Mouse (Mus musculus) limb, embryonic 11.5 days (tissue): ENCODE data around the gene Tbc1d22a. TPM values are rescaled to one million over a fixed set of nuclear protein-coding genes. Genes with fewer than 3 reads are reported as not detected.

Source experiments
- ATAC-seq: fragments of 200-750 bp; cut with Nextera tagmentation; 2 replicates; pipeline ENCODE4 v1.8.0; 2017; ENCODE audit warnings: low read depth; ENCODE audit not compliant: insufficient number of reproducible peaks, low FRiP score, low TSS enrichment
- DNase-seq: peaks from one replicate; pipeline ENCODE4 v3.0.0-alpha.2; 2015; ENCODE audit warnings: low spot score
- H3K27ac ChIP-seq: fragments of 300-500 bp; sonication (generic); replicated peaks from 2 replicates; pipeline ENCODE4 v1.5.1; 2014; ENCODE audit warnings: low read depth, mild to moderate bottlenecking, low read length
- H3K27me3 ChIP-seq: fragments of 300-500 bp; sonication (generic); 2 replicates; pipeline ENCODE4 v1.6.1; 2014; ENCODE audit warnings: mild to moderate bottlenecking, low read length, mixed read lengths; ENCODE audit not compliant: control insufficient read depth, insufficient read depth
- H3K36me3 ChIP-seq: fragments of 300-500 bp; sonication (generic); 2 replicates; pipeline ENCODE4 v1.6.1; 2014; ENCODE audit warnings: mild to moderate bottlenecking, low read length, moderate library complexity, mixed read lengths; ENCODE audit not compliant: control insufficient read depth, insufficient read depth
- H3K4me1 ChIP-seq: fragments of 300-500 bp; sonication (generic); 2 replicates; pipeline ENCODE4 v1.6.1; 2014; ENCODE audit warnings: low read length, mixed read lengths; ENCODE audit not compliant: control insufficient read depth, insufficient read depth
- H3K4me2 ChIP-seq: fragments of 300-500 bp; sonication (generic); 2 replicates; pipeline ENCODE4 v1.6.1; 2014; ENCODE audit warnings: low read depth, mild to moderate bottlenecking, moderate library complexity; ENCODE audit not compliant: severe bottlenecking
- H3K4me3 ChIP-seq: fragments of 300-500 bp; sonication (generic); 2 replicates; pipeline ENCODE4 v1.5.1; 2014; ENCODE audit warnings: low read depth, low read length
- H3K9ac ChIP-seq: fragments of 300-500 bp; sonication (generic); 2 replicates; pipeline ENCODE4 v1.6.1; 2014; ENCODE audit warnings: mild to moderate bottlenecking, low read length
- H3K9me3 ChIP-seq: fragments of 300-500 bp; sonication (generic); 2 replicates; pipeline ENCODE4 v1.6.1; 2016; ENCODE audit warnings: low read length; ENCODE audit not compliant: control insufficient read depth
- WGBS: fragments of 180-500 bp; shearing (Covaris S2); extraction: QIAGEN DNeasy Blood & Tissue Kit; methylation state at CpG from one replicate; pipeline ENCODE4 v1.1.7; 2014; 5-methylcytosine and 5-hydroxymethylcytosine counted together
- polyA plus RNA-seq: library from polyadenylated mRNA; unstranded; fragments of >200 nt; fragmentation: Nextera tagmentation; extraction: Ambion mirVana; gene quantifications from 2 replicates; pipeline ENCODE4 v1.2.1, GENCODE M21; 2014

The Tbc1d22a gene
- polyA plus RNA-seq, 1 experiment from 2014 or later: 7.7 TPM

GRCm38 (mm10) chr15:86337726-86338125, 123.5 kb downstream of the Tbc1d22a start:
- 75% methylated on average over 10 of the region's 10 CpGs for WGBS
- Histone ChIP-seq H3K4me1 (peaks cover 14% of the 10 kb centered on the region), H3K4me2 (no peak overlapping the region), H3K27me3 (no peaks in the 10 kb centered on the region), H3K36me3 (no peaks in the 10 kb centered on the region), H3K27ac (no peak overlapping the region), H3K9ac (no peak overlapping the region), H3K4me3 (no peak overlapping the region), H3K9me3 (no peaks in the 10 kb centered on the region)
- ATAC-seq (no peak), DNase-seq (peak; percentile 43)

- no peak for DNase-seq
- Histone ChIP-seq H3K4me3 (no peak overlapping the region), H3K36me3 (no peaks in the 10 kb centered on the region), H3K27me3 (no peaks in the 10 kb centered on the region), H3K4me1 (peaks cover 27% of the 10 kb centered on the region), H3K27ac (no peak overlapping the region), H3K4me2 (no peak overlapping the region), H3K9me3 (no peaks in the 10 kb centered on the region), H3K9ac (no peak overlapping the region)
- 60% methylated on average over 2 of the region's 2 CpGs for WGBS
- ATAC-seq: no peak
Measured at GRCm38 (mm10) chr15:86339736-86340135, 125.5 kb downstream of the Tbc1d22a start.

GRCm38 (mm10) chr15:86340766-86341165, 126.5 kb downstream of the Tbc1d22a start:
- Histone ChIP-seq H3K27me3 (no peaks in the 10 kb centered on the region), H3K9ac (no peak overlapping the region), H3K9me3 (no peaks in the 10 kb centered on the region), H3K4me1 (peaks cover 27% of the 10 kb centered on the region), H3K36me3 (no peaks in the 10 kb centered on the region), H3K4me2 (no peak overlapping the region), H3K27ac (no peak overlapping the region), H3K4me3 (no peak overlapping the region)
- 54% methylated on average over 6 of the region's 6 CpGs for WGBS
- DNase-seq (no peak), ATAC-seq (no peak)

GRCm38 (mm10) chr15:86342637-86343375, 128.5 kb downstream of the Tbc1d22a start:
- no peak for ATAC-seq
- WGBS: 81% methylated on average over 8 of the region's 8 CpGs
- H3K4me1 ChIP-seq: peaks cover 31% of the 10 kb centered on the region

GRCm38 (mm10) chr15:86344906-86345331, 130.7 kb downstream of the Tbc1d22a start:
- H3K9me3 ChIP-seq: no peaks in the 10 kb centered on the region
- H3K27ac ChIP-seq: no peak overlapping the region
- H3K4me3 ChIP-seq: no peak overlapping the region
- H3K27me3 ChIP-seq: no peaks in the 10 kb centered on the region
- H3K4me2 ChIP-seq: no peak overlapping the region
- 36% methylated on average over 8 of the region's 8 CpGs for WGBS
- DNase-seq: no peak
- H3K4me1 ChIP-seq: peaks cover 26% of the 10 kb centered on the region
- ATAC-seq: peak; percentile 37; the same call in 1 of the 2 replicates
- H3K9ac ChIP-seq: no peak overlapping the region
- no peaks in the 10 kb centered on the region for H3K36me3 ChIP-seq

More at GRCm38 (mm10) chr15:86342637-86343375, 128.5 kb downstream of the Tbc1d22a start:
- Histone ChIP-seq H3K4me2 (no peak overlapping the region), H3K27me3 (no peaks in the 10 kb centered on the region), H3K36me3 (no peaks in the 10 kb centered on the region), H3K9me3 (no peaks in the 10 kb centered on the region), H3K4me3 (no peak overlapping the region), H3K27ac (no peak overlapping the region), H3K9ac (no peak overlapping the region)
- no peak for DNase-seq

- 59% methylated on average over 9 of the region's 9 CpGs for WGBS
- no peak for ATAC-seq
- H3K4me1 ChIP-seq: peaks cover 26% of the 10 kb centered on the region
- H3K27ac ChIP-seq: no peak overlapping the region
- H3K27me3 ChIP-seq: no peaks in the 10 kb centered on the region
- H3K4me2 ChIP-seq: no peak overlapping the region
- H3K9me3 ChIP-seq: no peaks in the 10 kb centered on the region
- no peak overlapping the region for H3K9ac ChIP-seq
- H3K4me3 ChIP-seq: no peak overlapping the region
- H3K36me3 ChIP-seq: no peaks in the 10 kb centered on the region
- no peak for DNase-seq
Measured at GRCm38 (mm10) chr15:86345907-86346306, 131.6 kb downstream of the Tbc1d22a start.

- Histone ChIP-seq H3K27me3 (no peaks in the 10 kb centered on the region), H3K36me3 (no peaks in the 10 kb centered on the region), H3K4me2 (no peak overlapping the region), H3K9ac (no peak overlapping the region), H3K4me3 (no peak overlapping the region), H3K4me1 (peaks cover 26% of the 10 kb centered on the region), H3K9me3 (no peaks in the 10 kb centered on the region), H3K27ac (no peak overlapping the region)
- no peak for ATAC-seq
- DNase-seq: no peak
- 66% methylated on average over 3 of the region's 3 CpGs for WGBS
Measured at GRCm38 (mm10) chr15:86346606-86347005, 132.3 kb downstream of the Tbc1d22a start.

- no peaks in the 10 kb centered on the region for H3K9me3 ChIP-seq
- H3K36me3 ChIP-seq: no peaks in the 10 kb centered on the region
- no peak overlapping the region for H3K4me2 ChIP-seq
- DNase-seq (no peak), ATAC-seq (no peak)
- no peak overlapping the region for H3K9ac ChIP-seq
- no peaks in the 10 kb centered on the region for H3K27me3 ChIP-seq
- 87% methylated on average over 2 of the region's 2 CpGs for WGBS
- H3K27ac ChIP-seq: no peak overlapping the region
- no peaks in the 10 kb centered on the region for H3K4me1 ChIP-seq
- no peak overlapping the region for H3K4me3 ChIP-seq
Measured at GRCm38 (mm10) chr15:86354932-86355331, 140.7 kb downstream of the Tbc1d22a start.

GRCm38 (mm10) chr15:86355857-86356256, 141.6 kb downstream of the Tbc1d22a start:
- H3K9ac ChIP-seq: no peak overlapping the region
- ATAC-seq (no peak), DNase-seq (no peak)
- no peak overlapping the region for H3K27ac ChIP-seq
- no peaks in the 10 kb centered on the region for H3K36me3 ChIP-seq
- no peak overlapping the region for H3K4me2 ChIP-seq
- H3K4me3 ChIP-seq: no peak overlapping the region
- 90% methylated on average over 2 of the region's 2 CpGs for WGBS
- H3K9me3 ChIP-seq: no peaks in the 10 kb centered on the region
- H3K27me3 ChIP-seq: no peaks in the 10 kb centered on the region
- H3K4me1 ChIP-seq: no peaks in the 10 kb centered on the region
